Mouse (Mus musculus) heart, postnatal 0 days (tissue): ENCODE measurements around the gene Eps8. TPM values are rescaled to one million over a fixed set of nuclear protein-coding genes. Genes with fewer than 3 reads are reported as not detected.

Experiments used
- ATAC-seq: fragments of 200-750 bp; cut with Nextera tagmentation; 2 replicates; pipeline ENCODE4 v1.8.0; 2017; ENCODE audit warnings: low read depth, moderate number of reproducible peaks, moderate library complexity; ENCODE audit not compliant: insufficient read depth
- DNase-seq: peaks from one replicate; pipeline ENCODE4 v3.0.0-alpha.2; 2016; ENCODE audit warnings: low spot score
- H3K27ac ChIP-seq: fragments of 300-500 bp; sonication (generic); 2 replicates; pipeline ENCODE4 v1.5.1; 2014; ENCODE audit warnings: low read depth, mild to moderate bottlenecking
- H3K27me3 ChIP-seq: fragments of 300-500 bp; sonication (generic); 2 replicates; pipeline ENCODE4 v1.6.1; 2014; ENCODE audit warnings: low read length, mixed read lengths; ENCODE audit not compliant: control insufficient read depth, insufficient read depth
- H3K36me3 ChIP-seq: fragments of 300-500 bp; sonication (generic); replicated peaks from 2 replicates; pipeline ENCODE4 v1.6.1; 2014; ENCODE audit warnings: low read length, mixed read lengths; ENCODE audit not compliant: control insufficient read depth, insufficient read depth
- H3K4me1 ChIP-seq: fragments of 300-500 bp; sonication (generic); 2 replicates; pipeline ENCODE4 v1.6.1; 2014; ENCODE audit warnings: antibody characterized with exemption; ENCODE audit not compliant: control insufficient read depth, insufficient read depth
- H3K4me2 ChIP-seq: fragments of 300-500 bp; sonication (generic); 2 replicates; pipeline ENCODE4 v1.6.1; 2014; ENCODE audit warnings: low read depth, mild to moderate bottlenecking, low read length, moderate library complexity
- H3K4me3 ChIP-seq: fragments of 300-500 bp; sonication (generic); 2 replicates; pipeline ENCODE4 v1.5.1; 2014; ENCODE audit warnings: low read depth, low read length
- H3K9ac ChIP-seq: fragments of 300-500 bp; sonication (generic); replicated peaks from 2 replicates; pipeline ENCODE4 v1.6.1; 2014; ENCODE audit warnings: low read depth, low read length, mixed read lengths
- H3K9me3 ChIP-seq: fragments of 300-500 bp; sonication (generic); replicated peaks from 2 replicates; pipeline ENCODE4 v1.6.1; 2016; ENCODE audit warnings: low read length; ENCODE audit not compliant: control insufficient read depth
- CTCF ChIP-seq: IDR thresholded peaks from 2 replicates; pipeline ENCODE4 v1.5.1; 2016; ENCODE audit warnings: antibody characterized with exemption, control low read depth, low read depth
- EP300 ChIP-seq: IDR thresholded peaks from 2 replicates; pipeline ENCODE4 v1.6.1; 2016; ENCODE audit warnings: antibody characterized with exemption, low read depth
- WGBS: fragments of 180-500 bp; shearing (Covaris S2); extraction: QIAGEN DNeasy Blood & Tissue Kit; methylation state at CpG from one replicate; pipeline ENCODE4 v1.1.7; 2014; 5-methylcytosine and 5-hydroxymethylcytosine counted together
- polyA plus RNA-seq: library from polyadenylated mRNA; unstranded; fragments of >200 nt; fragmentation: Nextera tagmentation; extraction: Ambion mirVana; gene quantifications from 2 replicates; pipeline ENCODE4 v1.2.1, GENCODE M21; 2015
- total RNA-seq: library from RNA; depleted of rRNA; stranded (reverse); fragments of >200 nt; gene quantifications from 2 replicates; pipeline ENCODE4 v1.2.3, GENCODE M21; 2014; ENCODE audit warnings: low replicate concordance

Gene Eps8
- total and polyA plus RNA-seq, 2 experiments from 2014 or later: 15.1 to 24.4 TPM

- no peak for DNase-seq
- Histone ChIP-seq H3K9ac (no peak overlapping the region), H3K9me3 (no peaks in the 10 kb centered on the region), H3K27me3 (no peaks in the 10 kb centered on the region), H3K36me3 (no peaks in the 10 kb centered on the region), H3K27ac (no peak overlapping the region), H3K4me1 (no peaks in the 10 kb centered on the region), H3K4me3 (no peak overlapping the region), H3K4me2 (no peak overlapping the region)
- no peak for ATAC-seq
- TF ChIP-seq CTCF (no peak), EP300 (no peak)
- WGBS: 89% methylated on average over 15 of the region's 15 CpGs
Observed at GRCm38 (mm10) chr6:137673301-137673700, 18.6 kb upstream of the Eps8 start.

- H3K27me3 ChIP-seq: no peaks in the 10 kb centered on the region
- no peaks in the 10 kb centered on the region for H3K9me3 ChIP-seq
- ATAC-seq: no peak
- WGBS: 53% methylated on average over 10 of the region's 10 CpGs
- H3K4me1 ChIP-seq: no peaks in the 10 kb centered on the region
- no peak for TF ChIP-seq EP300
- TF ChIP-seq CTCF: no peak
- no peak overlapping the region for H3K4me3 ChIP-seq
- DNase-seq: no peak
- no peak overlapping the region for H3K27ac ChIP-seq
- H3K4me2 ChIP-seq: no peak overlapping the region
- H3K36me3 ChIP-seq: no peaks in the 10 kb centered on the region
- H3K9ac ChIP-seq: no peak overlapping the region
Observed at GRCm38 (mm10) chr6:137671561-137671960, 16.9 kb upstream of the Eps8 start.

- no peaks in the 10 kb centered on the region for H3K27me3 ChIP-seq
- no peaks in the 10 kb centered on the region for H3K9me3 ChIP-seq
- 91% methylated on average over 9 of the region's 9 CpGs for WGBS
- H3K9ac ChIP-seq: no peak overlapping the region
- DNase-seq: no peak
- H3K4me3 ChIP-seq: no peak overlapping the region
- no peak overlapping the region for H3K4me2 ChIP-seq
- H3K36me3 ChIP-seq: no peaks in the 10 kb centered on the region
- no peak for TF ChIP-seq EP300
- TF ChIP-seq CTCF: no peak
- ATAC-seq: no peak
- H3K4me1 ChIP-seq: no peaks in the 10 kb centered on the region
- H3K27ac ChIP-seq: no peak overlapping the region
Observed at GRCm38 (mm10) chr6:137670820-137671219, 16.1 kb upstream of the Eps8 start.

GRCm38 (mm10) chr6:137669876-137670275, 15.2 kb upstream of the Eps8 start:
- Histone ChIP-seq H3K27me3 (no peaks in the 10 kb centered on the region), H3K4me3 (no peak overlapping the region), H3K9me3 (no peaks in the 10 kb centered on the region), H3K4me2 (no peak overlapping the region), H3K9ac (no peak overlapping the region), H3K36me3 (no peaks in the 10 kb centered on the region), H3K27ac (no peak overlapping the region), H3K4me1 (no peaks in the 10 kb centered on the region)
- 88% methylated on average over 3 of the region's 3 CpGs for WGBS
- TF ChIP-seq EP300 (no peak), CTCF (no peak)
- no peak for ATAC-seq
- no peak for DNase-seq

GRCm38 (mm10) chr6:137669433-137669832, 14.8 kb upstream of the Eps8 start:
- Histone ChIP-seq H3K9ac (no peak overlapping the region), H3K36me3 (no peaks in the 10 kb centered on the region), H3K27ac (no peak overlapping the region), H3K4me1 (no peaks in the 10 kb centered on the region), H3K9me3 (no peaks in the 10 kb centered on the region), H3K27me3 (no peaks in the 10 kb centered on the region), H3K4me3 (no peak overlapping the region), H3K4me2 (no peak overlapping the region)
- DNase-seq: no peak
- no peak for ATAC-seq
- 94% methylated on average over 1 of the region's 1 CpGs for WGBS
- TF ChIP-seq CTCF (no peak), EP300 (no peak)

- Histone ChIP-seq H3K36me3 (no peaks in the 10 kb centered on the region), H3K27ac (no peak overlapping the region), H3K4me2 (no peak overlapping the region), H3K9ac (no peak overlapping the region), H3K9me3 (no peaks in the 10 kb centered on the region), H3K4me3 (no peak overlapping the region), H3K4me1 (no peaks in the 10 kb centered on the region), H3K27me3 (no peaks in the 10 kb centered on the region)
- WGBS: 72% methylated on average over 3 of the region's 3 CpGs
- ATAC-seq (no peak), DNase-seq (no peak)
- no peak for TF ChIP-seq CTCF
- no peak for TF ChIP-seq EP300
Observed at GRCm38 (mm10) chr6:137668331-137668730, 13.7 kb upstream of the Eps8 start.
